Mouse (Mus musculus) thymus, postnatal 0 days (tissue): ENCODE data around the gene Gm20388. TPM values are rescaled to one million over a fixed set of nuclear protein-coding genes. Genes with fewer than 3 reads are reported as not detected.

ENCODE experiments used
- DNase-seq: peaks from one replicate; pipeline ENCODE4 v3.0.0-alpha.2; 2015; ENCODE audit warnings: low spot score
- polyA plus RNA-seq: library from polyadenylated mRNA; unstranded; fragments of >200 nt; fragmentation: Nextera tagmentation; extraction: Ambion mirVana; gene quantifications from 2 replicates; pipeline ENCODE4 v1.2.1, GENCODE M21; 2015

Gm20388 gene
- polyA plus RNA-seq, 1 experiment from 2014 or later, result not detected

GRCm38 (mm10) chr8:124184507-124184906 lies 4273.9 kb downstream of the Gm20388 start:
- DNase-seq, result no peak

- no peak for DNase-seq
Observed at GRCm38 (mm10) chr8:124185081-124185480, 4274.4 kb downstream of the Gm20388 start.

- DNase-seq, result peak; percentile 66
Observed at GRCm38 (mm10) chr8:124190388-124190787, 4279.7 kb downstream of the Gm20388 start.

GRCm38 (mm10) chr8:124192242-124192641 lies 4281.6 kb downstream of the Gm20388 start:
- no peak for DNase-seq

- DNase-seq, result no peak
Observed at GRCm38 (mm10) chr8:124192976-124193375, 4282.3 kb downstream of the Gm20388 start.

- no peak for DNase-seq
Observed at GRCm38 (mm10) chr8:124193992-124194391, 4283.4 kb downstream of the Gm20388 start.

- no peak for DNase-seq
Observed at GRCm38 (mm10) chr8:124196195-124196594, 4285.6 kb downstream of the Gm20388 start.

GRCm38 (mm10) chr8:124196797-124197196 lies 4286.2 kb downstream of the Gm20388 start:
- DNase-seq, result no peak

- no peak for DNase-seq
Observed at GRCm38 (mm10) chr8:124198230-124198629, 4287.6 kb downstream of the Gm20388 start.

GRCm38 (mm10) chr8:124200400-124200799 lies 4289.8 kb downstream of the Gm20388 start:
- DNase-seq, result no peak

- no peak for DNase-seq
Observed at GRCm38 (mm10) chr8:124201706-124202105, 4291.1 kb downstream of the Gm20388 start.

GRCm38 (mm10) chr8:124202895-124203294 lies 4292.3 kb downstream of the Gm20388 start:
- DNase-seq, result no peak

- DNase-seq, result no peak
Observed at GRCm38 (mm10) chr8:124204001-124204601, 4293.5 kb downstream of the Gm20388 start.

GRCm38 (mm10) chr8:124212148-124212547 lies 4301.5 kb downstream of the Gm20388 start:
- no peak for DNase-seq

- DNase-seq, result no peak
Observed at GRCm38 (mm10) chr8:124216951-124217350, 4306.3 kb downstream of the Gm20388 start.

- DNase-seq, result no peak
Observed at GRCm38 (mm10) chr8:124229883-124230282, 4319.2 kb downstream of the Gm20388 start.

GRCm38 (mm10) chr8:124230496-124231175 lies 4320.0 kb downstream of the Gm20388 start:
- no peak for DNase-seq

- DNase-seq, result peak; percentile 92
Observed at GRCm38 (mm10) chr8:124231176-124231484, 4320.5 kb downstream of the Gm20388 start, which contains the start of gene Galnt2. Gene Galnt2 (plus strand): TSS chr8:124231391.

GRCm38 (mm10) chr8:124231485-124232279 lies 4321.0 kb downstream of the Gm20388 start:
- no peak for DNase-seq

- no peak for DNase-seq
Observed at GRCm38 (mm10) chr8:124232280-124232600, 4321.6 kb downstream of the Gm20388 start.

- peak; percentile 58 for DNase-seq
Observed at GRCm38 (mm10) chr8:124234496-124234895, 4323.9 kb downstream of the Gm20388 start.

GRCm38 (mm10) chr8:124235536-124235935 lies 4324.9 kb downstream of the Gm20388 start:
- no peak for DNase-seq
